Mouse (Mus musculus) kidney, adult 2 months (tissue): ENCODE results near the gene March1. TPM values are rescaled to one million over a fixed set of nuclear protein-coding genes. Genes with fewer than 3 reads are reported as not detected.

ENCODE experiments used
- DNase-seq: peaks from one replicate; pipeline ENCODE4 v3.0.0; 2021
- H3K27ac ChIP-seq: fragments of 200-500 bp; 2 replicates; pipeline ENCODE4 v1.5.1; 2012; ENCODE audit warnings: low read depth, low read length, control low read depth, inconsistent platforms; ENCODE audit not compliant: insufficient read depth
- H3K27me3 ChIP-seq: fragments of 200-500 bp; replicated peaks from 2 replicates; pipeline ENCODE4 v1.6.1; 2012; ENCODE audit warnings: mild to moderate bottlenecking, moderate library complexity, low read length, inconsistent platforms; ENCODE audit not compliant: control insufficient read depth, insufficient read depth
- H3K36me3 ChIP-seq: fragments of 200-500 bp; 2 replicates; pipeline ENCODE4 v1.6.1; 2012; ENCODE audit warnings: mild to moderate bottlenecking, moderate library complexity, low read length, inconsistent platforms; ENCODE audit not compliant: control insufficient read depth, insufficient read depth
- H3K4me1 ChIP-seq: fragments of 200-500 bp; 2 replicates; pipeline ENCODE4 v1.6.1; 2011; ENCODE audit warnings: low read length; ENCODE audit not compliant: control insufficient read depth, insufficient read depth
- H3K4me3 ChIP-seq: fragments of 200-500 bp; 2 replicates; pipeline ENCODE4 v1.5.1; 2011; ENCODE audit warnings: mild to moderate bottlenecking, low read depth, low read length, control low read depth; ENCODE audit not compliant: insufficient read depth
- CTCF ChIP-seq: fragments of 200-500 bp; conservative IDR thresholded peaks from 2 replicates; pipeline ENCODE4 v1.5.1; 2011; ENCODE audit warnings: low read depth, mild to moderate bottlenecking, control low read depth, low read length, moderate library complexity, mixed read lengths; ENCODE audit not compliant: insufficient read depth, insufficient read length
- POLR2A ChIP-seq: fragments of 200-500 bp; IDR thresholded peaks from one replicate; pipeline ENCODE4 v1.6.1; 2011; ENCODE audit warnings: low read depth, low read length, control low read depth
- WGBS: fragments of 180-500 bp; shearing (Covaris S2); methylation state at CpG from one replicate; pipeline ENCODE4 v1.1.7; 2018; 5-methylcytosine and 5-hydroxymethylcytosine counted together
- polyA plus RNA-seq: library from polyadenylated mRNA; depleted of rRNA; stranded (reverse); fragments of >200 nt; gene quantifications from 2 replicates; pipeline ENCODE4 v1.2.3, GENCODE M21; 2012

March1 gene
- polyA plus RNA-seq, 1 experiment, result 1.6 TPM

DNA sequence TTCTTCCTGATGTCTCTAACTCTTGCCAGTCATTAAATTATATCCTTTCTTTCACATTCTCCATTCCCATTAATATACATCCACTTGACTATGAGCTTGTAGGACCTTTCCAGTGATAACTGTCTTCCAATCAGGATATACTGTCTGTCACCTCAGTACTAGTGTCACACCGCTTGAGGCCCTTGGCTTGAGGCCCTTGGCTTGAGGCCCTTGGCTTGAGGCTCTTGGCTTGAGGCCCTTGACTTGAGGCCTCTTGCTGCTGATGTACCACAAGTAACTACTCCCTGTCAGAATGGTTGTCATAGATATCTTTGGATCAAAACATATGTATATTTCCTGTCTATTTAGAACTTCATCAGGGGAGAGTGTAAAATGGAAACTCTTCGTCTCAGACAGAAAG is 576.7 kb downstream of the March1 start:
- TF ChIP-seq CTCF (no peak), POLR2A (no peak)
- no peaks in the 10 kb centered on the region for H3K36me3 ChIP-seq
- 80% methylated on average over 2 of the region's 2 CpGs for WGBS

DNA sequence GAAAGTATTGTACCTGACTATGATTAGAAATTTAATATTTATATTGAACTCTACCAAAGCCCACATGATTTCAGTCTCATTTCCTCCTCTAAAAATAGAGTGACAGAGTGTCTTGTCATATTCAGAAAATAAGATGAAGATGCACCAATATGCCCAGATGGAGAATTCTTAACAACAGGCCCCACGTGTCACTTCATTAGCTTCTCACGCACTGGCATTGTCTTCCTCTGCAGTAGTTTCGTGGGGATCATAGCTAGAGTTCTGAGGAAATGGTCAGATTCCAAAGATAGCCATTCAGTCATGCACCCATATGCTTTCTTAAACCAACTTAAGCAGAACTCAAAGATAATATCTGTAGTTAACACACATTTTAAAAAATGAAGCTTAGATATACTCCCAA is 582.5 kb downstream of the March1 start:
- H3K36me3 ChIP-seq, result no peaks in the 10 kb centered on the region
- DNase-seq, result no peak
- no peak overlapping the region for H3K27ac ChIP-seq
- H3K4me1 ChIP-seq, result no peaks in the 10 kb centered on the region
- no peak overlapping the region for H3K4me3 ChIP-seq
- TF ChIP-seq POLR2A, result no peak
- TF ChIP-seq CTCF, result no peak
- H3K27me3 ChIP-seq, result no peaks in the 10 kb centered on the region
- WGBS, result 70% methylated on average over 3 of the region's 3 CpGs

More for the DNA sequence above, 576.7 kb downstream of the March1 start:
- H3K27me3 ChIP-seq, result no peaks in the 10 kb centered on the region
- H3K4me3 ChIP-seq, result no peak overlapping the region
- H3K4me1 ChIP-seq, result no peaks in the 10 kb centered on the region
- no peak for DNase-seq
- H3K27ac ChIP-seq, result no peak overlapping the region

DNA sequence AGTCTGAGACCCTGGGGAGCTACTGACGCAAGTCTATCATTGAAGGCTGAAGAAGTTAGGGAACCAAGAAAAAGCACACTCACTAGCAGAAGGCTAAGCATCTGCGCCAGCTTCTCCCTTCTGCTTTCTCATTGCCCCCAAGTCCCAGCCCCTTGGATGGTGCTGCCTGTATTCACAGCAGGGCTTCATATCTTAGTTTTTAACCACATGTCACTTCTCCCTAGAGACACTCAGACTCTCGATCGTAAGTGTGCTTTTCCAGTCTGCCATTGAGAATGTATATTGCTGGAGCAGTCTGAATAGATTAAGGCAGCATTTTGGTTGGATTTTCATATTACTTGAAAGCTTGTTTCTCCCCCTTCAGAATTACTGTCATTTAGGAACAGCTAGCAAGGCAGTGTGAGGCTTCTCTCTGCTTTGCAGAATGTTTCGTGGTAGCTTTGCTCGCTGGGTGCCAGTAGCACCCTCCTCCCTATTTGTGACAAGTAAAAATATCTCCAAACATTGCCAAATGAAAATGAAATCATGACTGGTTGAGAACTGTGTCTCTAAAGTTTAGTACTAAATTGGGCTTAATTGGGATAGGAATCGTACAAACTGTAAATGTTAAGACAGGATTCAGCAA is 586.2 kb downstream of the March1 start:
- H3K36me3 ChIP-seq, result no peaks in the 10 kb centered on the region
- DNase-seq, result no peak
- no peaks in the 10 kb centered on the region for H3K4me1 ChIP-seq
- no peaks in the 10 kb centered on the region for H3K27me3 ChIP-seq
- TF ChIP-seq POLR2A, result no peak
- H3K27ac ChIP-seq, result no peak overlapping the region
- H3K4me3 ChIP-seq, result no peak overlapping the region
- WGBS, result 89% methylated on average over 7 of the region's 7 CpGs

- no peak overlapping the region for H3K27ac ChIP-seq
- no peak for TF ChIP-seq CTCF
- no peak for TF ChIP-seq POLR2A
- H3K4me1 ChIP-seq, result no peaks in the 10 kb centered on the region
- DNase-seq, result no peak
- no peaks in the 10 kb centered on the region for H3K36me3 ChIP-seq
- no peak overlapping the region for H3K4me3 ChIP-seq
- WGBS, result 69% methylated on average over 2 of the region's 2 CpGs
- H3K27me3 ChIP-seq, result no peaks in the 10 kb centered on the region
Observed at GRCm38 (mm10) chr8:66209553-66209952, 591.9 kb downstream of the March1 start.

DNA sequence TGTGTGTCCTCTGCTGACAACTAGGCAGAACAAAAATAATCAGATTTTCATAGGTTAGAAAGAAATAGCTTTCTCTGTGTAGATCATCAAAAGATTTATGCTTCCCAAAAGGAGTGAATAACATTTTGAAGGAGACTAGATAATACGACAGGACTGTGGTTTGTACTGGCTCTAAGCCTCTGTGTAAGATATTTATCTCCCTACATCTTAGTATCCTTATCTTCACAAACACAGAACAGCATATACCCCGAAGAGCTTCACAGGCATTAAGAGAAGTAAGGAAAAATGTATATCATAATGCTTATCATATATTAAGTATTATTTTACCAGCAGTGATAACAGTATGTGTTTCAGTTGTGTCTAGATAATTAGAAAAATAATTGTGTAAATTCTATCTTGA is 592.6 kb downstream of the March1 start:
- Histone ChIP-seq H3K27me3 (no peaks in the 10 kb centered on the region; the same call in 1 of the 2 replicates), H3K4me1 (no peaks in the 10 kb centered on the region), H3K36me3 (no peaks in the 10 kb centered on the region), H3K4me3 (no peak overlapping the region), H3K27ac (no peak overlapping the region)
- TF ChIP-seq POLR2A, result no peak
- no peak for TF ChIP-seq CTCF
- no peak for DNase-seq
- WGBS, result 76% methylated on average over 2 of the region's 2 CpGs

GRCm38 (mm10) chr8:66219974-66220373 is 602.3 kb downstream of the March1 start:
- Histone ChIP-seq H3K36me3 (no peaks in the 10 kb centered on the region), H3K27me3 (no peaks in the 10 kb centered on the region; the same call in 1 of the 2 replicates), H3K4me1 (no peaks in the 10 kb centered on the region), H3K4me3 (no peak overlapping the region), H3K27ac (no peak overlapping the region)
- TF ChIP-seq POLR2A, result no peak
- TF ChIP-seq CTCF, result no peak
- WGBS, result 66% methylated on average over 1 of the region's 1 CpGs
- no peak for DNase-seq

- 85% methylated on average over 2 of the region's 2 CpGs for WGBS
- Histone ChIP-seq H3K4me1 (no peaks in the 10 kb centered on the region), H3K36me3 (no peaks in the 10 kb centered on the region), H3K27ac (no peak overlapping the region), H3K4me3 (no peak overlapping the region), H3K27me3 (no peaks in the 10 kb centered on the region)
- no peak for TF ChIP-seq CTCF
- no peak for TF ChIP-seq POLR2A
- DNase-seq, result no peak
Observed at GRCm38 (mm10) chr8:66229931-66230330, 612.2 kb downstream of the March1 start.

- no peaks in the 10 kb centered on the region for H3K36me3 ChIP-seq
- no peaks in the 10 kb centered on the region for H3K4me1 ChIP-seq
- DNase-seq, result no peak
- TF ChIP-seq CTCF (no peak), POLR2A (no peak)
- WGBS, result 54% methylated on average over 4 of the region's 4 CpGs
- no peak overlapping the region for H3K4me3 ChIP-seq
- H3K27me3 ChIP-seq, result no peaks in the 10 kb centered on the region
- no peak overlapping the region for H3K27ac ChIP-seq
Observed at GRCm38 (mm10) chr8:66269546-66269945, 651.8 kb downstream of the March1 start.
